9 mouse cellular contexts compared by ENCODE assay signal in the genomic region with DNA sequence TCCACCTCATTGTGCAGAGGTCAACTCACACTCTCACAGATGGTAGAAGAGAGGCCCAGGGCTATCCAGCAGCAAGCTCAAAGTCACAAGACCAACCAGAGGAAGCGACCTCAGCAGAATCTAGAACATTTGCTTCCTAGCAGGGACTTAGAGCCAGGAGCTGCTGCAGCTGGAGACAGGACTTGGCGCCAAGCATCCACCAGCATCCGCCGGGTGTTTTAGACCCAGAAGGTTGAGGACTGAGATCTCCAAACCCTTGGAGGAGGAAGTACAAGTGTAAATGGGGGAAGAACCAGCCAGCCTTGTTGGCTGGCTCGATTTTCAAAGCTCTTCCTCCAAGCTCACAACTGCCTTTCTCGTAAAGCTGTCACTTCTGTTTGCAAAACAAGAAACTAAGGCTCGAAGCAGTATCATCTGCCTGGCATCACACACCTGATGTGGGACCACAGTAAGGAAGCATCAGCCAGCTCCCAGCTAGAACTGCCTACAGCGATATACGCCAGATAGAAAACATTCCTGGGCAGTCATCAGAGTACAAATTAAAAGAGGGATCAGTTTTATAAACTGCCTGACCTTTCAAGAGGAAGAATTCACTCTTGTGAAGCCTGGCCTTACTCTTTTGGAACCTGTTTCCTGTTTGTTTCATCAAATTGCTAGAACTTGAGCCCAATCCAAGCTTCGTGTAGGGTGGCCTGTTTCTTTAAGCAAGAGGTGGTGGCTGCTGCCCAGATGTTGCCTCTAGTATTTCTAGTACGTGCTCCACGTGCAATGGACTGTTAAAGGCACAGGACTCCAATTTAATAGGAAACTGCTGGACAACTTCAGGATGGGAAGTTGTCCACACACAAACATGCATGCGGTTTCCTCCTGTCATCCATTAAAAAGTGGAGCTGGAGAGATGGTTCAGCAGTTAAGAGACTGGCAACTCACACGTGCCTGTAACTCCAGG. TPM values are rescaled to one million over a fixed set of nuclear protein-coding genes. Genes with fewer than 3 reads are reported as not detected.
DNase-seq lines count a peak whose midpoint lies in the region; ATAC-seq and TF ChIP-seq lines count a peak whose summit lies in the region.
"Had no signal": no experiment of that assay in that cellular context is flagged by ENCODE, and none has a peak within 500 bp of the region (broad histone marks: within the 10 kb centered on the region; RNA-seq: fewer than 3 reads in every experiment).

No protein-coding gene starts in this region.

- no peak overlapping the region for H3K4me3 ChIP-seq in cortical plate, adult 2 months (ENCODE audit: insufficient read depth, low read length)
- no peak overlapping the region for H3K4me3 ChIP-seq in lung, embryonic 14.5 days (ENCODE audit: low read depth, low read length)

- 51% methylated on average over 14 of the region's 14 CpGs for WGBS in lung, embryonic 14.5 days

- peaks cover 15% of the 10 kb centered on the region for H3K4me1 ChIP-seq in cortical plate, adult 2 months (ENCODE audit: control insufficient read depth, insufficient read depth, low read length)
- H3K4me1 ChIP-seq in lung, embryonic 14.5 days (ENCODE audit: insufficient read depth), result peaks cover 19% of the 10 kb centered on the region

- DNase-seq in adrenal gland, postnatal 14 days, result peak; percentile 57
- DNase-seq in adrenal gland, postnatal 4 days (ENCODE audit: low spot score in 2 of 2), result no peak
- peak; percentile 71 for DNase-seq in heart, postnatal 25 days (ENCODE audit: low spot score)
- peak; percentile 65 for DNase-seq in lung, embryonic 14.5 days
- DNase-seq in cerebellum, postnatal 36 days, result no peak
- DNase-seq in left cerebral cortex, adult 9 months (ENCODE audit: low spot score in 2 of 2), result no peak
- DNase-seq in cerebellum, adult 18-20 months, result no peak

- no peaks in the 10 kb centered on the region for H3K27me3 ChIP-seq in lung, embryonic 14.5 days (ENCODE audit: insufficient read depth, low read length)

- TF ChIP-seq CTCF in cortical plate, adult 2 months (IDR thresholded peaks at IDR 0.05; ENCODE audit: extremely low read depth, insufficient read depth, low read length), result no peak
- no peak for TF ChIP-seq CTCF in lung, embryonic 14.5 days (IDR thresholded peaks at IDR 0.05; ENCODE audit: low read depth)

- H3K9ac ChIP-seq in lung, embryonic 14.5 days, result no peak overlapping the region

- no peaks in the 10 kb centered on the region for H3K36me3 ChIP-seq in lung, embryonic 14.5 days (ENCODE audit: insufficient read depth)

- H3K9me3 ChIP-seq in lung, embryonic 14.5 days (ENCODE audit: low read depth, low read length), result no peaks in the 10 kb centered on the region

- intact Hi-C loops in heart, postnatal 25 days (cut with DNase I), result loop anchor here (5.0 kb wide), 1 partner anchor 71 kb away; a partner anchor contains a TSS

- no peak overlapping the region for H3K4me2 ChIP-seq in lung, embryonic 14.5 days

- ATAC-seq in lung, embryonic 14.5 days (ENCODE audit: insufficient read depth), result no peak

- peak overlapping the region; percentile 48; the same call in 1 of the 2 replicates for H3K27ac ChIP-seq in cortical plate, adult 2 months (ENCODE audit: insufficient read depth, low read length)
- no peak overlapping the region; the same call in 1 of the 2 replicates for H3K27ac ChIP-seq in lung, embryonic 14.5 days (ENCODE audit: low read depth)

- TF ChIP-seq POLR2A in cortical plate, adult 2 months (IDR thresholded peaks at IDR 0.05; ENCODE audit: extremely low read depth, insufficient read depth, low read length), result no peak

RNA-seq across cellular contexts. Expression of a gene that starts 1.9 kb away (rescaled TPM):
- 43.7 and 44.2 TPM in 2 replicates for total RNA-seq in adrenal gland, postnatal 14 days (2021)
- total RNA-seq in adrenal gland, postnatal 4 days (2021), result 10 to 100 TPM; 39.5 to 46.6 TPM
- 21.9 and 24.4 TPM in 2 replicates for polyA plus RNA-seq in cortical plate, adult 2 months (2012; rRNA removed)
- 10 to 100 TPM; 79.5 to 97.6 TPM for total RNA-seq in heart, postnatal 25 days (2021)
- 40.0 and 42.4 TPM in 2 replicates for polyA plus RNA-seq in lung, embryonic 14.5 days (2014; fragmentation: Nextera tagmentation; extraction: Ambion mirVana)

RNA-seq across cellular contexts. Expression of a gene that starts 2.3 kb away (rescaled TPM):
- 43.4 and 44.0 TPM in 2 replicates for total RNA-seq in adrenal gland, postnatal 14 days (2021)
- total RNA-seq in adrenal gland, postnatal 4 days (2021), result 10 to 100 TPM; 52.3 to 53.8 TPM
- 33.2 TPM in 2 replicates for polyA plus RNA-seq in cortical plate, adult 2 months (2012; rRNA removed)
- total RNA-seq in heart, postnatal 25 days (2021), result 10 to 100 TPM; 36.4 to 39.3 TPM
- 20.2 and 22.5 TPM in 2 replicates for polyA plus RNA-seq in lung, embryonic 14.5 days (2014; fragmentation: Nextera tagmentation; extraction: Ambion mirVana)

RNA-seq across cellular contexts. Expression of a gene that starts 33.9 kb away (rescaled TPM):
- total RNA-seq in adrenal gland, postnatal 14 days (2021), result 191 and 207 TPM in 2 replicates
- total RNA-seq in adrenal gland, postnatal 4 days (2021), result 100 to 1,000 TPM; 140 to 144 TPM
- 101 and 105 TPM in 2 replicates for polyA plus RNA-seq in cortical plate, adult 2 months (2012; rRNA removed)
- total RNA-seq in heart, postnatal 25 days (2021), result 100 to 1,000 TPM; 689 to 706 TPM
- polyA plus RNA-seq in lung, embryonic 14.5 days (2014; fragmentation: Nextera tagmentation; extraction: Ambion mirVana), result 31.7 and 32.6 TPM in 2 replicates

RNA-seq across cellular contexts. Expression of a gene that starts 47.2 kb away (rescaled TPM):
- total RNA-seq in adrenal gland, postnatal 14 days (2021), result not detected in 2 replicates
- total RNA-seq in adrenal gland, postnatal 4 days (2021), result under 1 TPM; 0.39 to 0.56 TPM
- not detected in 2 replicates for polyA plus RNA-seq in cortical plate, adult 2 months (2012; rRNA removed)
- total RNA-seq in heart, postnatal 25 days (2021), result 100 to 1,000 TPM; 169 to 448 TPM
- not detected in 2 replicates for polyA plus RNA-seq in lung, embryonic 14.5 days (2014; fragmentation: Nextera tagmentation; extraction: Ambion mirVana)
- total RNA-seq: common myeloid progenitor, adult 5-6 weeks had no signal

Comparison
In these comparisons a context has a peak if more than half of its experiments do, and no peak if none do; other contexts are left out.
1. DNase-seq: peak in adrenal gland, postnatal 14 days (single experiment), heart, postnatal 25 days (single experiment) and lung, embryonic 14.5 days (single experiment); none in adrenal gland, postnatal 4 days (0 of 2), cerebellum, postnatal 36 days (0 of 2), left cerebral cortex, adult 9 months (0 of 2) and cerebellum, adult 18-20 months (0 of 2).